Mouse (Mus musculus): ENCODE measurements around the gene Usp43. TPM values are rescaled to one million over a fixed set of nuclear protein-coding genes. Genes with fewer than 3 reads are reported as not detected.

Usp43 gene
- total and polyA plus RNA-seq, 2 experiments = 0.04 TPM; not detected in 1

- no peak for TF ChIP-seq POLR2A (IDR thresholded peaks at IDR 0.05; ENCODE audit: extremely low read depth, insufficient read depth, low read length)
- no peak for TF ChIP-seq CTCF (IDR thresholded peaks at IDR 0.05; ENCODE audit: low read depth, low read length)
- H3K9ac ChIP-seq (ENCODE audit: low read depth, low read length) = no peak overlapping the region
- no peaks in the 10 kb centered on the region for H3K79me2 ChIP-seq (ENCODE audit: control insufficient read depth, insufficient read depth, low read length)
- no peak for DNase-seq (ENCODE audit: extremely low read depth, low read depth, low spot score)
- H3K36me3 ChIP-seq (ENCODE audit: control insufficient read depth, insufficient read depth, low read length) = no peaks in the 10 kb centered on the region
- no peak overlapping the region for H3K4me3 ChIP-seq (ENCODE audit: insufficient read depth, low read depth, low read length)
- no peaks in the 10 kb centered on the region for H3K27me3 ChIP-seq (ENCODE audit: control insufficient read depth, insufficient read depth, low read length)
- 16% methylated on average over 5 of the region's 5 CpGs for WGBS
- no peak overlapping the region for H3K27ac ChIP-seq (replicated peaks; ENCODE audit: insufficient read depth, low read depth, low read length)
- H3K4me1 ChIP-seq (ENCODE audit: control insufficient read depth, insufficient read depth, low read length) = no peaks in the 10 kb centered on the region
These were observed 102.3 kb downstream of the Usp43 start for GRCm38 (mm10) chr11:67819604-67820003.

- H3K27me3 ChIP-seq (ENCODE audit: control insufficient read depth, insufficient read depth, low read length) = no peaks in the 10 kb centered on the region
- no peak overlapping the region for H3K27ac ChIP-seq (replicated peaks; ENCODE audit: insufficient read depth, low read depth, low read length)
- no peak for TF ChIP-seq CTCF (IDR thresholded peaks at IDR 0.05; ENCODE audit: low read depth, low read length)
- TF ChIP-seq POLR2A (IDR thresholded peaks at IDR 0.05; ENCODE audit: extremely low read depth, insufficient read depth, low read length) = no peak
- no peaks in the 10 kb centered on the region for H3K4me1 ChIP-seq (ENCODE audit: control insufficient read depth, insufficient read depth, low read length)
- DNase-seq (ENCODE audit: extremely low read depth, low read depth, low spot score) = no peak
- WGBS = 64% methylated on average over 6 of the region's 6 CpGs
- H3K9ac ChIP-seq (ENCODE audit: low read depth, low read length) = no peak overlapping the region
- H3K36me3 ChIP-seq (ENCODE audit: control insufficient read depth, insufficient read depth, low read length) = no peaks in the 10 kb centered on the region
- H3K4me3 ChIP-seq (ENCODE audit: insufficient read depth, low read depth, low read length) = no peak overlapping the region
- no peaks in the 10 kb centered on the region for H3K79me2 ChIP-seq (ENCODE audit: control insufficient read depth, insufficient read depth, low read length)
These were observed 110.4 kb downstream of the Usp43 start for GRCm38 (mm10) chr11:67811535-67811934.

GRCm38 (mm10) chr11:67808051-67808450, 113.9 kb downstream of the Usp43 start:
- H3K4me1 ChIP-seq (ENCODE audit: control insufficient read depth, insufficient read depth, low read length) = no peaks in the 10 kb centered on the region
- TF ChIP-seq CTCF (IDR thresholded peaks at IDR 0.05; ENCODE audit: low read depth, low read length) = no peak
- TF ChIP-seq POLR2A (IDR thresholded peaks at IDR 0.05; ENCODE audit: extremely low read depth, insufficient read depth, low read length) = no peak
- 77% methylated on average over 5 of the region's 5 CpGs for WGBS
- H3K27ac ChIP-seq (replicated peaks; ENCODE audit: insufficient read depth, low read depth, low read length) = no peak overlapping the region
- H3K9ac ChIP-seq (ENCODE audit: low read depth, low read length) = no peak overlapping the region
- no peak for DNase-seq (ENCODE audit: extremely low read depth, low read depth, low spot score)
- no peaks in the 10 kb centered on the region for H3K27me3 ChIP-seq (ENCODE audit: control insufficient read depth, insufficient read depth, low read length)
- H3K4me3 ChIP-seq (ENCODE audit: insufficient read depth, low read depth, low read length) = no peak overlapping the region
- H3K36me3 ChIP-seq (ENCODE audit: control insufficient read depth, insufficient read depth, low read length) = no peaks in the 10 kb centered on the region
- no peaks in the 10 kb centered on the region for H3K79me2 ChIP-seq (ENCODE audit: control insufficient read depth, insufficient read depth, low read length)

- no peak overlapping the region for H3K27ac ChIP-seq (replicated peaks; ENCODE audit: insufficient read depth, low read depth, low read length)
- no peak overlapping the region for H3K9ac ChIP-seq (ENCODE audit: low read depth, low read length)
- WGBS = 75% methylated on average over 11 of the region's 11 CpGs
- no peak for DNase-seq (ENCODE audit: extremely low read depth, low read depth, low spot score)
- no peak overlapping the region for H3K4me3 ChIP-seq (ENCODE audit: insufficient read depth, low read depth, low read length)
- no peaks in the 10 kb centered on the region for H3K79me2 ChIP-seq (ENCODE audit: control insufficient read depth, insufficient read depth, low read length)
- no peaks in the 10 kb centered on the region for H3K27me3 ChIP-seq (ENCODE audit: control insufficient read depth, insufficient read depth, low read length)
- TF ChIP-seq POLR2A (IDR thresholded peaks at IDR 0.05; ENCODE audit: extremely low read depth, insufficient read depth, low read length) (no peak), CTCF (IDR thresholded peaks at IDR 0.05; ENCODE audit: low read depth, low read length) (no peak)
- no peaks in the 10 kb centered on the region for H3K36me3 ChIP-seq (ENCODE audit: control insufficient read depth, insufficient read depth, low read length)
- no peaks in the 10 kb centered on the region for H3K4me1 ChIP-seq (ENCODE audit: control insufficient read depth, insufficient read depth, low read length)
These were observed 114.9 kb downstream of the Usp43 start for GRCm38 (mm10) chr11:67806832-67807597.

- no peak overlapping the region for H3K9ac ChIP-seq (ENCODE audit: low read depth, low read length)
- DNase-seq (ENCODE audit: extremely low read depth, low read depth, low spot score) = no peak
- TF ChIP-seq CTCF (IDR thresholded peaks at IDR 0.05; ENCODE audit: low read depth, low read length) (peak; percentile 33; the same call in 1 of the 2 replicates), POLR2A (IDR thresholded peaks at IDR 0.05; ENCODE audit: extremely low read depth, insufficient read depth, low read length) (no peak)
- H3K27me3 ChIP-seq (ENCODE audit: control insufficient read depth, insufficient read depth, low read length) = no peaks in the 10 kb centered on the region
- H3K27ac ChIP-seq (replicated peaks; ENCODE audit: insufficient read depth, low read depth, low read length) = no peak overlapping the region
- WGBS = 97% methylated on average over 1 of the region's 1 CpGs
- no peaks in the 10 kb centered on the region for H3K36me3 ChIP-seq (ENCODE audit: control insufficient read depth, insufficient read depth, low read length)
- H3K4me3 ChIP-seq (ENCODE audit: insufficient read depth, low read depth, low read length) = no peak overlapping the region
- no peaks in the 10 kb centered on the region for H3K79me2 ChIP-seq (ENCODE audit: control insufficient read depth, insufficient read depth, low read length)
- H3K4me1 ChIP-seq (ENCODE audit: control insufficient read depth, insufficient read depth, low read length) = no peaks in the 10 kb centered on the region
These were observed 116.4 kb downstream of the Usp43 start for GRCm38 (mm10) chr11:67805538-67805937.

Other genes starting within 250 kb of the Usp43 start
- not detected in 2 replicates for gene Rcvrn, start 226.8 kb downstream of the Usp43 start, total RNA-seq (2014; rRNA removed)
- not detected in 2 replicates for gene Rcvrn, start 226.8 kb downstream of the Usp43 start, polyA plus RNA-seq (2012; rRNA removed)
- under 0.01 TPM in 1 of 2 replicates, not detected in the other for gene Glp2r, start 151.0 kb downstream of the Usp43 start, total RNA-seq (2014; rRNA removed)
- not detected in 2 replicates for gene Glp2r, start 151.0 kb downstream of the Usp43 start, polyA plus RNA-seq (2012; rRNA removed)
- not detected in 2 replicates for gene Gsg1l2, start 147.5 kb downstream of the Usp43 start, total RNA-seq (2014; rRNA removed)
- not detected in 2 replicates for gene Gsg1l2, start 147.5 kb downstream of the Usp43 start, polyA plus RNA-seq (2012; rRNA removed)
- not detected in 2 replicates for gene Dhrs7c, start 124.0 kb downstream of the Usp43 start, total RNA-seq (2014; rRNA removed)
- gene Dhrs7c, start 124.0 kb downstream of the Usp43 start, polyA plus RNA-seq (2012; rRNA removed) = not detected in 2 replicates
- gene Cfap52, start 43.5 kb upstream of the Usp43 start, total RNA-seq (2014; rRNA removed) = not detected in 2 replicates
- gene Cfap52, start 43.5 kb upstream of the Usp43 start, polyA plus RNA-seq (2012; rRNA removed) = not detected in 2 replicates
- gene Stx8, start 44.0 kb upstream of the Usp43 start, total RNA-seq (2014; rRNA removed) = 11.1 and 12.9 TPM in 2 replicates
- 1.9 and 3.5 TPM in 2 replicates for gene Stx8, start 44.0 kb upstream of the Usp43 start, polyA plus RNA-seq (2012; rRNA removed)

All from liver, adult 2 months (tissue).